Mouse (Mus musculus): ENCODE measurements around the gene Fam107b. TPM values are rescaled to one million over a fixed set of nuclear protein-coding genes. Genes with fewer than 3 reads are reported as not detected.
A peak's percentile ranks its signal among the peaks of the same experiment; 100 is the strongest.
"Not testable (repeated sequence)": the region's sequence is repeated elsewhere in the genome, so short reads cannot be mapped to it uniquely, and the experiment has no call there.

The Fam107b gene
- polyA plus RNA-seq, 1 experiment from 2014 or later, result 39.1 TPM

- Histone ChIP-seq H3K36me3 (no peaks in the 10 kb centered on the region), H3K4me3 (replicated peaks) (no peak overlapping the region), H3K9me3 (no peaks in the 10 kb centered on the region), H3K4me1 (replicated peaks) (no peaks in the 10 kb centered on the region), H3K27ac (no peak overlapping the region), H3K27me3 (no peaks in the 10 kb centered on the region), H3K4me2 (replicated peaks) (no peak overlapping the region), H3K9ac (replicated peaks) (no peak overlapping the region)
- ATAC-seq, result no peak
- 85% methylated on average over 1 of the region's 1 CpGs for WGBS
These were observed 136.9 kb downstream of the Fam107b start for GRCm38 (mm10) chr2:3707236-3707635.

GRCm38 (mm10) chr2:3708621-3709020 is 138.3 kb downstream of the Fam107b start:
- no peaks in the 10 kb centered on the region for H3K27me3 ChIP-seq
- no peaks in the 10 kb centered on the region for H3K9me3 ChIP-seq
- no peaks in the 10 kb centered on the region for H3K36me3 ChIP-seq
- no peak for ATAC-seq
- H3K4me2 ChIP-seq (replicated peaks), result no peak overlapping the region
- H3K9ac ChIP-seq (replicated peaks), result no peak overlapping the region
- H3K27ac ChIP-seq, result no peak overlapping the region
- no peaks in the 10 kb centered on the region for H3K4me1 ChIP-seq (replicated peaks)
- 94% methylated on average over 4 of the region's 4 CpGs for WGBS
- no peak overlapping the region for H3K4me3 ChIP-seq (replicated peaks)

GRCm38 (mm10) chr2:3709882-3710281 is 139.6 kb downstream of the Fam107b start:
- no peaks in the 10 kb centered on the region for H3K27me3 ChIP-seq
- no peak overlapping the region for H3K4me3 ChIP-seq (replicated peaks)
- H3K9ac ChIP-seq (replicated peaks), result no peak overlapping the region
- no peaks in the 10 kb centered on the region for H3K9me3 ChIP-seq
- H3K27ac ChIP-seq, result no peak overlapping the region
- WGBS, result 86% methylated on average over 2 of the region's 2 CpGs
- H3K36me3 ChIP-seq, result no peaks in the 10 kb centered on the region
- H3K4me1 ChIP-seq (replicated peaks), result peaks cover 9% of the 10 kb centered on the region
- no peak overlapping the region for H3K4me2 ChIP-seq (replicated peaks)
- no peak for ATAC-seq

- Histone ChIP-seq H3K4me3 (replicated peaks) (no peak overlapping the region), H3K9ac (replicated peaks) (no peak overlapping the region), H3K9me3 (no peaks in the 10 kb centered on the region), H3K36me3 (no peaks in the 10 kb centered on the region), H3K27me3 (no peaks in the 10 kb centered on the region), H3K4me1 (replicated peaks) (peaks cover 16% of the 10 kb centered on the region), H3K4me2 (replicated peaks) (no peak overlapping the region), H3K27ac (no peak overlapping the region)
- WGBS, result 92% methylated on average over 3 of the region's 3 CpGs
- ATAC-seq, result no peak
These were observed 140.2 kb downstream of the Fam107b start for GRCm38 (mm10) chr2:3710521-3710920.

GRCm38 (mm10) chr2:3712369-3713042 is 142.2 kb downstream of the Fam107b start:
- Histone ChIP-seq H3K4me2 (replicated peaks) (no peak overlapping the region), H3K27ac (no peak overlapping the region)

GRCm38 (mm10) chr2:3713212-3713681 is 143.0 kb downstream of the Fam107b start:
- Histone ChIP-seq H3K4me1 (replicated peaks) (peaks cover 40% of the 10 kb centered on the region), H3K9ac (replicated peaks) (peak overlapping the region; percentile 99), H3K27me3 (no peaks in the 10 kb centered on the region), H3K9me3 (no peaks in the 10 kb centered on the region), H3K27ac (peak overlapping the region; percentile 85), H3K4me3 (replicated peaks) (peak overlapping the region; percentile 98), H3K4me2 (replicated peaks) (peak overlapping the region; percentile 71), H3K36me3 (no peaks in the 10 kb centered on the region)
- WGBS, result under 1% methylated on average over 41 of the region's 41 CpGs
- peak; percentile 94 for ATAC-seq

More at GRCm38 (mm10) chr2:3712369-3713042, 142.2 kb downstream of the Fam107b start:
- no peak overlapping the region for H3K4me3 ChIP-seq (replicated peaks)
- no peaks in the 10 kb centered on the region for H3K36me3 ChIP-seq
- 78% methylated on average over 3 of the region's 3 CpGs for WGBS
- peaks cover 35% of the 10 kb centered on the region for H3K4me1 ChIP-seq (replicated peaks)
- H3K9me3 ChIP-seq, result no peaks in the 10 kb centered on the region
- ATAC-seq, result peak; percentile 17; the same call in 1 of the 2 replicates
- H3K27me3 ChIP-seq, result no peaks in the 10 kb centered on the region
- no peak overlapping the region for H3K9ac ChIP-seq (replicated peaks)

- ATAC-seq, result no peak
- H3K9me3 ChIP-seq, result no peaks in the 10 kb centered on the region
- peak overlapping the region; percentile 98 for H3K4me3 ChIP-seq (replicated peaks)
- H3K36me3 ChIP-seq, result no peaks in the 10 kb centered on the region
- peak overlapping the region; percentile 99 for H3K9ac ChIP-seq (replicated peaks)
- H3K27ac ChIP-seq, result peak overlapping the region; percentile 85
- no peaks in the 10 kb centered on the region for H3K27me3 ChIP-seq
- H3K4me1 ChIP-seq (replicated peaks), result peaks cover 40% of the 10 kb centered on the region
- H3K4me2 ChIP-seq (replicated peaks), result peak overlapping the region; percentile 71
- under 1% methylated on average over 38 of the region's 38 CpGs for WGBS
These were observed 143.5 kb downstream of the Fam107b start for GRCm38 (mm10) chr2:3713682-3714361.

GRCm38 (mm10) chr2:3714511-3714910 is 144.2 kb downstream of the Fam107b start:
- H3K4me2 ChIP-seq (replicated peaks), result peak overlapping the region; percentile 71
- H3K9ac ChIP-seq (replicated peaks), result peak overlapping the region; percentile 99
- H3K9me3 ChIP-seq, result no peaks in the 10 kb centered on the region
- H3K4me3 ChIP-seq (replicated peaks), result peak overlapping the region; percentile 98
- WGBS, result 48% methylated on average over 1 of the region's 1 CpGs
- H3K4me1 ChIP-seq (replicated peaks), result peaks cover 40% of the 10 kb centered on the region
- ATAC-seq, result no peak
- H3K27ac ChIP-seq, result no peak overlapping the region
- no peaks in the 10 kb centered on the region for H3K27me3 ChIP-seq
- H3K36me3 ChIP-seq, result no peaks in the 10 kb centered on the region

GRCm38 (mm10) chr2:3715424-3715823 is 145.1 kb downstream of the Fam107b start:
- Histone ChIP-seq H3K9me3 (no peaks in the 10 kb centered on the region), H3K9ac (replicated peaks) (no peak overlapping the region), H3K4me1 (replicated peaks) (peaks cover 40% of the 10 kb centered on the region), H3K36me3 (no peaks in the 10 kb centered on the region), H3K27me3 (no peaks in the 10 kb centered on the region), H3K4me2 (replicated peaks) (peak overlapping the region; percentile 30), H3K27ac (no peak overlapping the region), H3K4me3 (replicated peaks) (no peak overlapping the region; the same call in 1 of the 2 replicates)
- WGBS, result 68% methylated on average over 3 of the region's 3 CpGs
- ATAC-seq, result no peak

- Histone ChIP-seq H3K9ac (replicated peaks) (no peak overlapping the region), H3K4me2 (replicated peaks) (peak overlapping the region; percentile 2; the same call in 1 of the 2 replicates), H3K4me1 (replicated peaks) (peaks cover 40% of the 10 kb centered on the region), H3K36me3 (no peaks in the 10 kb centered on the region), H3K27ac (no peak overlapping the region), H3K27me3 (no peaks in the 10 kb centered on the region), H3K4me3 (replicated peaks) (no peak overlapping the region), H3K9me3 (no peaks in the 10 kb centered on the region)
- WGBS, result 65% methylated on average over 5 of the region's 5 CpGs
- ATAC-seq, result no peak
These were observed 147.0 kb downstream of the Fam107b start for GRCm38 (mm10) chr2:3717268-3717667.

- H3K4me3 ChIP-seq (replicated peaks), result no peak overlapping the region
- no peak overlapping the region for H3K27ac ChIP-seq
- H3K27me3 ChIP-seq, result no peaks in the 10 kb centered on the region
- H3K4me2 ChIP-seq (replicated peaks), result no peak overlapping the region
- no peaks in the 10 kb centered on the region for H3K36me3 ChIP-seq
- peaks cover 40% of the 10 kb centered on the region for H3K4me1 ChIP-seq (replicated peaks)
- no peak for ATAC-seq
- WGBS, result 85% methylated on average over 4 of the region's 4 CpGs
- no peaks in the 10 kb centered on the region for H3K9me3 ChIP-seq
- H3K9ac ChIP-seq (replicated peaks), result no peak overlapping the region
These were observed 147.6 kb downstream of the Fam107b start for GRCm38 (mm10) chr2:3717847-3718246.

GRCm38 (mm10) chr2:3719436-3720121 is 149.3 kb downstream of the Fam107b start:
- not testable (repeated sequence) for H3K27me3 ChIP-seq; H3K36me3 ChIP-seq; H3K9me3 ChIP-seq; H3K27ac ChIP-seq; H3K4me3 ChIP-seq (replicated peaks); H3K4me2 ChIP-seq (replicated peaks); ATAC-seq; H3K9ac ChIP-seq (replicated peaks)
- H3K4me1 ChIP-seq (replicated peaks), result peaks cover 37% of the 10 kb centered on the region
- WGBS, result 95% methylated on average over 5 of the region's 5 CpGs

Measured in midbrain, embryonic 13.5 days (tissue).